Mouse (Mus musculus) spleen, adult 2 months (tissue): ENCODE measurements around the gene Polr3c.

Experiments
- CTCF ChIP-seq: fragments of 200-500 bp; IDR thresholded peaks from 2 replicates; pipeline ENCODE4 v1.5.1; 2011; ENCODE audit warnings: mild to moderate bottlenecking, inconsistent platforms; ENCODE audit not compliant: insufficient read depth, insufficient read length, insufficient replicate concordance; ENCODE audit errors: extremely low read depth
- POLR2A ChIP-seq: fragments of 200-500 bp; IDR thresholded peaks from 2 replicates; pipeline ENCODE4 v1.6.1; 2011; ENCODE audit warnings: low read depth, low read length, inconsistent platforms

GRCm38 (mm10) chr3:96730785-96731184, 3.4 kb upstream of the Polr3c start:
- TF ChIP-seq POLR2A (no peak), CTCF (no peak)
